Mouse (Mus musculus) cortical plate, adult 2 months (tissue): ENCODE data around the gene Lmbr1l.

ENCODE experiments used
- CTCF ChIP-seq: fragments of 200-500 bp; IDR thresholded peaks from 2 replicates; pipeline ENCODE4 v1.5.1; 2011; ENCODE audit warnings: mild to moderate bottlenecking, control low read depth, low read length; ENCODE audit not compliant: insufficient read depth; ENCODE audit errors: extremely low read depth
- POLR2A ChIP-seq: fragments of 200-500 bp; IDR thresholded peaks from 2 replicates; pipeline ENCODE4 v1.6.1; 2011; ENCODE audit warnings: mild to moderate bottlenecking, low read length, control low read depth; ENCODE audit not compliant: insufficient read depth; ENCODE audit errors: extremely low read depth

- TF ChIP-seq POLR2A (no peak), CTCF (no peak)
Observed at GRCm38 (mm10) chr15:98891198-98891742, 26.8 kb downstream of the Lmbr1l start.
